Mouse (Mus musculus) midbrain, postnatal 0 days (tissue): ENCODE measurements at regions not wholly inside any gene's neighbourhood (a gene's known extent, or its start where the extent isn't known, plus 50 kb on each side); places are given as distances from the start of the nearest gene placed in this dataset.

ENCODE experiments used
- ATAC-seq: fragments of 200-750 bp; cut with Nextera tagmentation; 2 replicates; pipeline ENCODE4 v1.8.0; 2017; ENCODE audit warnings: moderate number of reproducible peaks, mild to moderate bottlenecking, moderate TSS enrichment, moderate library complexity; ENCODE audit not compliant: low FRiP score
- DNase-seq: peaks from one replicate; pipeline ENCODE4 v3.0.0-alpha.2; 2015; ENCODE audit warnings: low spot score
- H3K27ac ChIP-seq: fragments of 300-500 bp; sonication (generic); 2 replicates; pipeline ENCODE4 v1.5.1; 2014; ENCODE audit warnings: low read depth, mild to moderate bottlenecking, low read length, mixed read lengths
- H3K27me3 ChIP-seq: fragments of 300-500 bp; sonication (generic); 2 replicates; pipeline ENCODE4 v1.6.1; 2014; ENCODE audit warnings: low read length, control low read depth, mixed read lengths; ENCODE audit not compliant: insufficient read depth
- H3K36me3 ChIP-seq: fragments of 300-500 bp; sonication (generic); 2 replicates; pipeline ENCODE4 v1.6.1; 2014; ENCODE audit warnings: low read length, control low read depth, mixed read lengths; ENCODE audit not compliant: insufficient read depth
- H3K4me1 ChIP-seq: fragments of 300-500 bp; sonication (generic); 2 replicates; pipeline ENCODE4 v1.6.1; 2014; ENCODE audit warnings: mild to moderate bottlenecking, control low read depth, antibody characterized with exemption, low read length, mixed read lengths; ENCODE audit not compliant: insufficient read depth
- H3K4me2 ChIP-seq: fragments of 300-500 bp; sonication (generic); 2 replicates; pipeline ENCODE4 v1.6.1; 2014; ENCODE audit warnings: low read depth, mild to moderate bottlenecking, low read length, mixed read lengths; ENCODE audit not compliant: poor library complexity, severe bottlenecking
- H3K4me3 ChIP-seq: fragments of 300-500 bp; sonication (generic); 2 replicates; pipeline ENCODE4 v1.5.1; 2014; ENCODE audit warnings: low read depth, mild to moderate bottlenecking, low read length, moderate library complexity
- H3K9ac ChIP-seq: fragments of 300-500 bp; sonication (generic); replicated peaks from 2 replicates; pipeline ENCODE4 v1.6.1; 2014; ENCODE audit warnings: mild to moderate bottlenecking, low read length, moderate library complexity, mixed read lengths; ENCODE audit not compliant: poor library complexity, severe bottlenecking
- H3K9me3 ChIP-seq: fragments of 300-500 bp; sonication (generic); 2 replicates; pipeline ENCODE4 v1.6.1; 2016; ENCODE audit warnings: low read length, control low read depth
- CTCF ChIP-seq: IDR thresholded peaks from 2 replicates; pipeline ENCODE4 v1.5.1; 2016; ENCODE audit warnings: antibody characterized with exemption, mild to moderate bottlenecking
- WGBS: fragments of 180-500 bp; shearing (Covaris S2); extraction: QIAGEN DNeasy Blood & Tissue Kit; methylation state at CpG from one replicate; pipeline ENCODE4 v1.1.7; 2014; 5-methylcytosine and 5-hydroxymethylcytosine counted together

GRCm38 (mm10) chr9:51525906-51526305, 197.2 kb upstream of the 1810046K07Rik start:
- H3K4me2 ChIP-seq: no peak overlapping the region
- H3K4me3 ChIP-seq: no peak overlapping the region
- no peaks in the 10 kb centered on the region for H3K9me3 ChIP-seq
- H3K9ac ChIP-seq: no peak overlapping the region
- H3K36me3 ChIP-seq: no peaks in the 10 kb centered on the region
- DNase-seq (no peak), ATAC-seq (no peak)
- H3K4me1 ChIP-seq: no peaks in the 10 kb centered on the region
- 86% methylated on average over 4 of the region's 4 CpGs for WGBS
- no peak for TF ChIP-seq CTCF
- H3K27ac ChIP-seq: no peak overlapping the region
- no peaks in the 10 kb centered on the region for H3K27me3 ChIP-seq

GRCm38 (mm10) chr9:51538894-51539293, 210.2 kb upstream of the 1810046K07Rik start:
- TF ChIP-seq CTCF: no peak
- ATAC-seq (no peak), DNase-seq (no peak)
- Histone ChIP-seq H3K4me3 (no peak overlapping the region), H3K27me3 (no peaks in the 10 kb centered on the region), H3K36me3 (no peaks in the 10 kb centered on the region), H3K9ac (no peak overlapping the region), H3K4me1 (no peaks in the 10 kb centered on the region), H3K27ac (no peak overlapping the region), H3K4me2 (no peak overlapping the region), H3K9me3 (no peaks in the 10 kb centered on the region)
- WGBS: 80% methylated on average over 2 of the region's 2 CpGs

GRCm38 (mm10) chr9:51541940-51542339, 213.2 kb upstream of the 1810046K07Rik start:
- H3K4me2 ChIP-seq: no peak overlapping the region
- TF ChIP-seq CTCF: no peak
- H3K4me1 ChIP-seq: no peaks in the 10 kb centered on the region
- no peak overlapping the region for H3K27ac ChIP-seq
- no peaks in the 10 kb centered on the region for H3K9me3 ChIP-seq
- no peaks in the 10 kb centered on the region for H3K36me3 ChIP-seq
- WGBS: 93% methylated on average over 3 of the region's 3 CpGs
- H3K27me3 ChIP-seq: no peaks in the 10 kb centered on the region
- ATAC-seq: no peak
- no peak overlapping the region for H3K4me3 ChIP-seq
- no peak overlapping the region for H3K9ac ChIP-seq
- DNase-seq: no peak

GRCm38 (mm10) chr9:51572040-51572439, 193.1 kb upstream of the Arhgap20 start:
- H3K27ac ChIP-seq: no peak overlapping the region
- H3K9me3 ChIP-seq: no peaks in the 10 kb centered on the region
- TF ChIP-seq CTCF: no peak
- no peak overlapping the region for H3K4me3 ChIP-seq
- no peaks in the 10 kb centered on the region for H3K4me1 ChIP-seq
- H3K4me2 ChIP-seq: no peak overlapping the region
- no peak for ATAC-seq
- H3K27me3 ChIP-seq: no peaks in the 10 kb centered on the region
- H3K36me3 ChIP-seq: no peaks in the 10 kb centered on the region
- DNase-seq: no peak
- H3K9ac ChIP-seq: no peak overlapping the region
- 77% methylated on average over 5 of the region's 5 CpGs for WGBS

GRCm38 (mm10) chr9:51581601-51582000, 183.5 kb upstream of the Arhgap20 start:
- Histone ChIP-seq H3K4me3 (no peak overlapping the region), H3K27me3 (no peaks in the 10 kb centered on the region), H3K9me3 (no peaks in the 10 kb centered on the region), H3K4me2 (no peak overlapping the region), H3K36me3 (no peaks in the 10 kb centered on the region), H3K9ac (no peak overlapping the region), H3K27ac (no peak overlapping the region), H3K4me1 (no peaks in the 10 kb centered on the region)
- DNase-seq (no peak), ATAC-seq (no peak)
- 89% methylated on average over 3 of the region's 3 CpGs for WGBS
- no peak for TF ChIP-seq CTCF

GRCm38 (mm10) chr9:51593707-51594106, 171.4 kb upstream of the Arhgap20 start:
- Histone ChIP-seq H3K36me3 (no peaks in the 10 kb centered on the region), H3K4me3 (no peak overlapping the region), H3K27ac (no peak overlapping the region), H3K9me3 (no peaks in the 10 kb centered on the region), H3K4me1 (no peaks in the 10 kb centered on the region), H3K4me2 (no peak overlapping the region), H3K27me3 (no peaks in the 10 kb centered on the region), H3K9ac (no peak overlapping the region)
- no peak for ATAC-seq
- WGBS: 81% methylated on average over 3 of the region's 3 CpGs
- no peak for TF ChIP-seq CTCF
- DNase-seq: no peak
